Mouse (Mus musculus) G1E (cell line): Measurements from ENCODE around the gene Psd.

Source experiments
- CTCF ChIP-seq: IDR thresholded peaks from 2 replicates; pipeline ENCODE4 v1.5.1; 2012; ENCODE audit warnings: low read depth, low read length, inconsistent platforms, mixed read lengths
- GATA1 ChIP-seq: IDR thresholded peaks from 2 replicates; pipeline ENCODE4 v1.6.1; 2012; ENCODE audit warnings: borderline replicate concordance, low read length, inconsistent platforms, mixed read lengths
- GATA2 ChIP-seq: IDR thresholded peaks from 2 replicates; pipeline ENCODE4 v1.6.1; 2012; ENCODE audit warnings: low read depth, low read length, inconsistent platforms, borderline replicate concordance

- TF ChIP-seq CTCF (no peak), GATA1 (no peak), GATA2 (no peak)
Measured at GRCm38 (mm10) chr19:46367798-46368590, 41.0 kb upstream of the Psd start.
